Mouse (Mus musculus) liver, postnatal 0 days (tissue): ENCODE data around the gene Grik2. TPM values are rescaled to one million over a fixed set of nuclear protein-coding genes. Genes with fewer than 3 reads are reported as not detected.

ENCODE experiments used
- ATAC-seq: fragments of 200-750 bp; cut with Nextera tagmentation; 2 replicates; pipeline ENCODE4 v1.8.0; 2017; ENCODE audit warnings: mild to moderate bottlenecking, moderate library complexity
- DNase-seq: peaks from one replicate; pipeline ENCODE4 v3.0.0-alpha.2; 2016
- H3K27ac ChIP-seq: fragments of 300-500 bp; sonication (generic); 2 replicates; pipeline ENCODE4 v1.5.1; 2014; ENCODE audit warnings: antibody characterized with exemption, moderate library complexity, mild to moderate bottlenecking, low read depth
- H3K27me3 ChIP-seq: fragments of 300-500 bp; sonication (generic); 2 replicates; pipeline ENCODE4 v1.6.1; 2014; ENCODE audit warnings: low read length, control low read depth, mixed read lengths; ENCODE audit not compliant: insufficient read depth
- H3K36me3 ChIP-seq: fragments of 300-500 bp; sonication (generic); replicated peaks from 2 replicates; pipeline ENCODE4 v1.6.1; 2014; ENCODE audit warnings: mild to moderate bottlenecking, control low read depth, low read length, moderate library complexity, mixed read lengths; ENCODE audit not compliant: insufficient read depth
- H3K4me1 ChIP-seq: fragments of 300-500 bp; sonication (generic); 2 replicates; pipeline ENCODE4 v1.6.1; 2014; ENCODE audit warnings: antibody characterized with exemption, mild to moderate bottlenecking, control low read depth; ENCODE audit not compliant: insufficient read depth
- H3K4me2 ChIP-seq: fragments of 300-500 bp; sonication (generic); 2 replicates; pipeline ENCODE4 v1.6.1; 2014; ENCODE audit warnings: low read depth, mild to moderate bottlenecking, low read length, moderate library complexity, mixed read lengths
- H3K4me3 ChIP-seq: fragments of 300-500 bp; sonication (generic); 2 replicates; pipeline ENCODE4 v1.5.1; 2014; ENCODE audit warnings: low read depth, low read length
- H3K9ac ChIP-seq: fragments of 300-500 bp; sonication (generic); replicated peaks from 2 replicates; pipeline ENCODE4 v1.6.1; 2014; ENCODE audit warnings: mild to moderate bottlenecking, moderate library complexity
- H3K9me3 ChIP-seq: fragments of 300-500 bp; sonication (generic); 2 replicates; pipeline ENCODE4 v1.6.1; 2016; ENCODE audit warnings: mild to moderate bottlenecking, control low read depth, low read length, mixed read lengths
- CTCF ChIP-seq: sonication (generic); IDR thresholded peaks from 2 replicates; pipeline ENCODE4 v1.5.1; 2016; ENCODE audit warnings: antibody characterized with exemption, low read depth
- EP300 ChIP-seq: IDR thresholded peaks from 2 replicates; pipeline ENCODE4 v1.6.1; 2016; ENCODE audit warnings: antibody characterized with exemption, low read depth, mild to moderate bottlenecking
- WGBS: fragments of 180-500 bp; shearing (Covaris S2); extraction: QIAGEN DNeasy Blood & Tissue Kit; methylation state at CpG from one replicate; pipeline ENCODE4 v1.1.7; 2014; ENCODE audit not compliant: insufficient replicate concordance; 5-methylcytosine and 5-hydroxymethylcytosine counted together
- polyA plus RNA-seq: library from polyadenylated mRNA; unstranded; fragments of >200 nt; fragmentation: Nextera tagmentation; extraction: Ambion mirVana; gene quantifications from 2 replicates; pipeline ENCODE4 v1.2.1, GENCODE M21; 2015

Grik2 gene
- polyA plus RNA-seq, 1 experiment from 2014 or later: not detected

- Histone ChIP-seq H3K9me3 (no peaks in the 10 kb centered on the region), H3K4me1 (peaks cover 7% of the 10 kb centered on the region), H3K36me3 (no peaks in the 10 kb centered on the region), H3K27me3 (peaks cover 9% of the 10 kb centered on the region; the same call in 1 of the 2 replicates), H3K9ac (no peak overlapping the region), H3K27ac (no peak overlapping the region), H3K4me2 (peak overlapping the region; percentile 66), H3K4me3 (peak overlapping the region; percentile 40; the same call in 1 of the 2 replicates)
- DNase-seq (no peak), ATAC-seq (no peak)
- 15% methylated on average over 5 of the region's 5 CpGs for WGBS
- TF ChIP-seq CTCF: no peak
- no peak for TF ChIP-seq EP300
Measured at GRCm38 (mm10) chr10:49788914-49789313, 348 bp upstream of the Grik2 start.

GRCm38 (mm10) chr10:49786630-49787029, 1.9 kb downstream of the Grik2 start:
- 54% methylated on average over 3 of the region's 3 CpGs for WGBS
- Histone ChIP-seq H3K4me3 (no peak overlapping the region), H3K9me3 (no peaks in the 10 kb centered on the region), H3K9ac (no peak overlapping the region), H3K36me3 (no peaks in the 10 kb centered on the region), H3K4me2 (no peak overlapping the region), H3K4me1 (peaks cover 7% of the 10 kb centered on the region), H3K27me3 (peaks cover 22% of the 10 kb centered on the region), H3K27ac (no peak overlapping the region)
- ATAC-seq (no peak), DNase-seq (no peak)
- TF ChIP-seq CTCF (no peak), EP300 (no peak)

- DNase-seq: no peak
- H3K4me1 ChIP-seq: peaks cover 7% of the 10 kb centered on the region
- no peaks in the 10 kb centered on the region for H3K9me3 ChIP-seq
- H3K36me3 ChIP-seq: no peaks in the 10 kb centered on the region
- H3K4me2 ChIP-seq: no peak overlapping the region
- no peak for ATAC-seq
- H3K27ac ChIP-seq: no peak overlapping the region
- no peak overlapping the region for H3K9ac ChIP-seq
- no peak for TF ChIP-seq EP300
- H3K4me3 ChIP-seq: no peak overlapping the region
- peaks cover 22% of the 10 kb centered on the region for H3K27me3 ChIP-seq
- WGBS: 27% methylated on average over 2 of the region's 2 CpGs
Measured at GRCm38 (mm10) chr10:49785477-49785876, 3.1 kb downstream of the Grik2 start.

- Histone ChIP-seq H3K36me3 (no peaks in the 10 kb centered on the region), H3K9ac (no peak overlapping the region), H3K27ac (no peak overlapping the region), H3K27me3 (peaks cover 22% of the 10 kb centered on the region), H3K4me3 (no peak overlapping the region), H3K4me2 (no peak overlapping the region), H3K4me1 (peaks cover 7% of the 10 kb centered on the region), H3K9me3 (no peaks in the 10 kb centered on the region)
- TF ChIP-seq CTCF: no peak
- TF ChIP-seq EP300: no peak
- ATAC-seq (no peak), DNase-seq (no peak)
- 10% methylated on average over 2 of the region's 2 CpGs for WGBS
Measured at GRCm38 (mm10) chr10:49784831-49785230, 3.7 kb downstream of the Grik2 start.

- WGBS: 1% methylated on average over 44 of the region's 44 CpGs
- Histone ChIP-seq H3K27ac (no peak overlapping the region), H3K4me1 (no peaks in the 10 kb centered on the region), H3K27me3 (peaks cover 12% of the 10 kb centered on the region), H3K9ac (no peak overlapping the region), H3K4me2 (peak overlapping the region; percentile 58), H3K4me3 (peak overlapping the region; percentile 29; the same call in 1 of the 2 replicates), H3K36me3 (no peaks in the 10 kb centered on the region), H3K9me3 (no peaks in the 10 kb centered on the region)
- DNase-seq (no peak), ATAC-seq (no peak)
- no peak for TF ChIP-seq CTCF
- no peak for TF ChIP-seq EP300
Measured at GRCm38 (mm10) chr10:49782741-49783691, 5.5 kb downstream of the Grik2 start.

- TF ChIP-seq CTCF: no peak
- no peak for ATAC-seq
- peak overlapping the region; percentile 58; the same call in 1 of the 2 replicates for H3K4me2 ChIP-seq
Measured at GRCm38 (mm10) chr10:49782061-49782460, 6.5 kb downstream of the Grik2 start.

More at GRCm38 (mm10) chr10:49782061-49782460, 6.5 kb downstream of the Grik2 start:
- no peak overlapping the region for H3K9ac ChIP-seq
- H3K36me3 ChIP-seq: no peaks in the 10 kb centered on the region
- peaks cover 12% of the 10 kb centered on the region for H3K27me3 ChIP-seq
- WGBS: 4% methylated on average over 7 of the region's 7 CpGs
- DNase-seq: no peak
- H3K9me3 ChIP-seq: no peaks in the 10 kb centered on the region
- H3K4me1 ChIP-seq: no peaks in the 10 kb centered on the region
- H3K4me3 ChIP-seq: peak overlapping the region; percentile 29; the same call in 1 of the 2 replicates
- no peak overlapping the region for H3K27ac ChIP-seq
